Mouse (Mus musculus): Measurements from ENCODE around the gene Scnn1a.

Gene Scnn1a

DNA sequence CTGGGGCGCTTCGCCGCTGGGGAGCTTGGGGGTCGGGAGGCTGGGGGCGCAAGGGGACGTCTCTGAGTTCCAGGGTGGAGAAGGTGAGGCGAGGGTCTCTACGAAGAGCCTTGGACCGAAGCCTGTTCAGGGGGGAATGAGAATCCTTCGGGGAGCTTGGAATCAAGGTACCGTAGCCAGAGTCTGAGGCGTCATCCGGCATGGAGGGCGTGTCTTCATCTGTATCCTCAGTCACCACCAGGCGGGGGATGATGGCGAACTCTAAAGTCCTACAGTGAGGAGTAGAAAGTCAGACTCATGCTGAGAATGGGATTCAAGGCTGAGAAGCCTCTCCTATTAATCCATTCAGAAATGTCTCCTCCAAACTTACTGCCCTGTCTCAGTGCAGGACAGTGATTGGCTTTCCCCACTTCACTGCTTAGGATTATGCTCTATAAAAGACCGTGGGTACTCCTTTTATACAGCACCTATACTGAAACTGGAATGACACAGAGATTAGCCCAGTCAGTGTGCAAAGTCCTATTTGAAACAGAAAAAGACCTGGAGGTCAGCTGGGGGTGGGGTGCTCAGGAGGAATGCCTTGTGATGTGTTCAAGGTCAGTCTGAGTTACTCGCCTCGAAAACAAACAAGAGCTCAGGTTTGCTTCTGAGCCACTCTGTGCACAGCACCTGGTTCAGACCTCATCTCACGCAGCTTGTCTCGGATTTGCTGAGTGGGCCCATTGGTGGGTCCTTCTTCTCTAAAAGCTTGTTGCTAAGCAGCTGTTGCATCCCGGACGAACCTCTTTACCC lies 43.2 kb downstream of the Scnn1a start:
- peak; percentile 69 for DNase-seq

DNA sequence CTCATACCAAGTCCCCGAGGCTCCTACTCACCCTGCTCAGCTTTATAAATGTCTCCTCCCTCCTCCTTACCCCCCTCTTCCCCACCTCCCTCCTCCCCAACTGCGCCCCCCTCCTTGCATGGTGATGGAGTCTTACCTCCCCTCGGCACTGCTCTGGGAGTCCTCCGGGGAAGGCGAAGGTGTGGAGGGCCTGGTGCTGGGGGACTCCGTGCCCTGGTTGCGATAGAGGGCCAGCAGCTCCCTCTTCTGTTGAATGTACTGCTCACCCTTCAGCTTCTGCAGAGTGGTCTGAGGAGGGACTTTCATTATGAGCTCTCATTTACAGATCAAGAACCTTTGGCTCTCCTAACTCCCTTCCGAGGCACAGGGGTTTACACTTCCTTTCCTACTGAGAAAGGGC lies 44.0 kb downstream of the Scnn1a start:
- DNase-seq, result peak; percentile 62

DNA sequence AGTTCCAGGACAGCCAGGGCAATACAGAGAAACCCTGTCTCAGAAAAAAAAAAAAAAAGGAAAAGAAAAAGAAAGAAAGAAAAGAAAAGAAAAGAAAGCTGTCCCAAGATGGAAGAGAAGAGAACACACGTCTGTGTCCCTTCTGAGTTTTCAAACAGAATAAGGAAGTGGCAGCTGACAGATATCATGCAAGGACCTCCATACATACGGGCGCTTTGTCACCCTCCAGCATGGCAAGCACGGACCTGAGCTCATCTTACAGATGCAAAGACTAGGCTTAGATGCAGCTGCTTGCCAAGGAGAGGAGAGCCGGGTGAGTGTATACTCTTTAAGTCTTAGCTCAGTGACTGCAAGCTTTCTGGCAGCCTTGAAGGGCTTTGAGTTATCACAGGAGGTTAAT lies 45.1 kb downstream of the Scnn1a start:
- DNase-seq, result no peak

DNA sequence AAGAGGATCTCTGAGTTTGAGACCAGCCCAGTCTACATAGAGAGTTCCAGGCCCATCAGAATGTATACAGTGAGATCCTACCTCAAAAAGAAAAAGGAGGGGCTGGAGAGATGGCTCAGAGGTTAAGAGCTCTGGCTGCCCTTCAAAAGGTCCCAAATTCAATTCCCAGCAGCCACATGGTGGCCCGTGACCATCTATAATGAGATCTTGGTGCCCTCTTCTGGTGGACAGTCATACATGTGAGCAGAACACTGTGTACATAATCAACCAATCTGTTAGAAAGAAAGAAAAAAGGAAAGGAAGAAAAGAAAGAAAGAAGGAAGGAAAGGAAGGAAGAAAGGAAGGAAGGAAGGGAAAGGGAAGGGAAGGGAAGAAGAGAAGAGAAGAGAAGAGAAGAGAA lies 45.7 kb downstream of the Scnn1a start:
- no peak for DNase-seq

DNA sequence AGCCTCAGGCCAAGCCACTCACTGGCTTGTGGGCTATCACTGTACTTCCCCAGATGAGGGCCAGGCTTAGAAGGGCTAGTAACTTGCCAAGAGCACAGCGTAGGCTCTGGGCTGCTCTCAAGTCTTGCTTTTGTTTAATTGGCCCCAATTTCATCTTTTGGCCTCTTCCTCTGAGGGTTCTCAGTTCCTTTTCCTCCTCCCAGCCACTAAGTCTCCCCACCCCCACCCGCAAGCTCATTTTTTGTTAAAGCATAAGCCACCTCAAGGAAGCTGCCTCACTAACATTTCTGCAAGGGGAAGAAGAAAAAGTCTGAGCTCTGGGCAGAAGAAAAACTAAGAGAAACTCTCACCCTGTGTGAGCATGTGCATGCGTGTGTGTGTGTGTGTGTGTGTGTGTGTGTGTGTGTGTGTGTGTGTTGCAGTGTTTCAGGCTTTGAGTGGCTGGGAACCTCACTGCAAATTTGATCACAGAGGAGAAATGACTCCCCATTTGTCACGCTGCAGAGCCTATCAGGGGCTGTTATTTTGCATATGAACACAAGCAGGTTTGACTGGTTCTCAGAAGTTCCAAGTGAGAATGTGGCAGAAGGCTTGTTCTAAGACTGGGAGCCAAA lies 47.4 kb downstream of the Scnn1a start:
- DNase-seq, result peak; percentile 59

DNA sequence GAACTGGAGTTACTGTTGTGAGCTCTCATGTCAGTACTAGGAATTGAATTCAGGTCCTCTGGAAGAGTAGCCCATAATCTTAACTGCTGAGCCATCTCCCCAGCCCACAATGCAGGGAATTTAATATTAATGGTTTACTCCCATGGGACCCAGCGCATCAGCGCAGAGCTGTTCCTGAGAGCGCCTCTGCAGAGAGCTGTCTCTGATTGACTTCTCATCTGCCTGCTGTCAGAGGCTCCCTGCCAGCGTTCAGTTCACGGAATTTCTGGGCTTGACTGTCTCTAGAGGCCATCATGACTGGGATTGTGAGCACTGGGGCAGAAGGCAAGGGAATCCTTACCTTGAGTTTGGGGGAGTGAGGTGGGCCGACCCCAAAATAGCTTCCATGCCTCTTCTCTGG lies 56.6 kb downstream of the Scnn1a start:
- DNase-seq, result no peak

DNA sequence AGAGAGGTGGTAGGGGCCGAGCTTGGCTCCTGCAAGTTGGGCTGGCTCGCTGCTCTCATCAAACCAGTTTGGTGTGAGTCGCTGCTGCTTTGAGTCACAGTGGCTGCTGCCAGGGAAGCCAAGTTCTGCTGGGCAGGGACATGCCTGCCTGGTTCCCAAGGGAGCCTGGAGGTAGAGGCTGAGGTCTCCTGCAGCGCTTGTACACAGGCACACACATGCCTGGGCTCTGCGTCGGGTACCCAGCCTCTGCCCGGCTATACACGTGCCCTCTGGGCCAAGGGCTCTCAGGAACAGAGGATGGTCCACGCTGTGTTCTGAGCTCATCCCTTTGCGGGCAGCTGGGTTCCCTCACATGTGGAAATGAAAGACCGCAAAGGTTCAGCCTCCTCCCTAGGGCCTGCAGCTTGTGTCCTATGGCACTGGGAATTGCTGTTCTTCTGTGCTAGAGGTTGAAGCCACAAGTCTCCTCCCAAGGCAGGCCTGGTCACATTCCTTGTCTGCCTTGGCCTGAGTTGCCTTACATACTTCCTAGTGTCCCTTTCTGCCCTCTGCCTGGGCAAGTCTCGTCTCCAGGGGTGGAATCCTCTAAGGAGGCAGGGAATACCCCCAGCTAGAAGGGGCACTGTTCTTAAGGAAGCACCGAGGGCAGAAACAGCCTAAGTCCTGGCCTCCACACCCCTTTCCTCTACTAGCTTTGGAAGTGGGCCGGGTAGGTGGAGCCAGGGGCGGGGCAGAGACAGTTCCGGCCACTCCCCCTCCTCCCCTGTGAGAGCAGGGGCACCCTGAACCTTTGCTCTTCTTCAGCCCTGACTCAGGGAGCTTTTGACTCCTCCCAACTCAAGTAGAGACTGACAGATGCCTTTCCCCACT lies 57.4 kb downstream of the Scnn1a start:
- DNase-seq, result peak; percentile 92

DNA sequence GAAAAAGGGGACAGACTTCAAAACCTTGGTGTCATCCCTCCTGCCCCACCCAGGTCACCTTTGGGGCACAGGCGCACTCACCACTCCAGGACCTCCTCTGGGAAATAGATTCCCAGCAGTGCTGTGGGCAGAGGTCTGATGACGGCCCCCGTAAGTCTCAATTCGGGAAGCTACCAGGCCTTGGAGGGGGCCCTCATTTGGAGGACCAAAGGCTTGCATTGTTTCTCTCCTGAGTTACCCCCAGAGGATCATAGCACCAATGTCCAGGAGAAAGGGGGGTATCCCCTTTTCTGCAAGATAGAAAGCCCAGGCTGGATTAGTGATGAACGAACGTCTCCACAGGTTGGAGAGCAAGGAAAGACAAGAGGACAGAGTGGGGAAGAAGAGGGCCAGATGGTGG lies 58.2 kb downstream of the Scnn1a start:
- DNase-seq, result no peak

DNA sequence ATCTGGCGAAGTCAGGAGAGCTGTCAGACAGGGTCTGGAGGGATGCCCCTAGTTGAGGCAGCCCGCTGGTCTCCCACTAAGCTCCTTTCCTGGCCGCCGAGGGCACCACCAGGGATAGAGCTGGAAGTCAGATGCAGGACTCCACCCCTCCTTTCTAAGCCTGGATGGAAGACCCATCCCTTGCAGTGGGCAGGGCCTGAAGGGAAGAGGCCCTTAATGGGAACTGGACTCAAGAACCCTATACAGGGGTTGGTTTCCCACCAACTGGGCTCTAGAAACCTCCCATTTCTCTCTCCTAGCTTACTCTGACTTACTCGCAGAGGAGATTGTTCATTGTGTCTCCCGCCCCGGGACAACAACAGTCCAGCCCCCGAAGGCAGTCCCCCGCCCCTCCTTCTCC lies 59.3 kb downstream of the Scnn1a start:
- no peak for DNase-seq

DNA sequence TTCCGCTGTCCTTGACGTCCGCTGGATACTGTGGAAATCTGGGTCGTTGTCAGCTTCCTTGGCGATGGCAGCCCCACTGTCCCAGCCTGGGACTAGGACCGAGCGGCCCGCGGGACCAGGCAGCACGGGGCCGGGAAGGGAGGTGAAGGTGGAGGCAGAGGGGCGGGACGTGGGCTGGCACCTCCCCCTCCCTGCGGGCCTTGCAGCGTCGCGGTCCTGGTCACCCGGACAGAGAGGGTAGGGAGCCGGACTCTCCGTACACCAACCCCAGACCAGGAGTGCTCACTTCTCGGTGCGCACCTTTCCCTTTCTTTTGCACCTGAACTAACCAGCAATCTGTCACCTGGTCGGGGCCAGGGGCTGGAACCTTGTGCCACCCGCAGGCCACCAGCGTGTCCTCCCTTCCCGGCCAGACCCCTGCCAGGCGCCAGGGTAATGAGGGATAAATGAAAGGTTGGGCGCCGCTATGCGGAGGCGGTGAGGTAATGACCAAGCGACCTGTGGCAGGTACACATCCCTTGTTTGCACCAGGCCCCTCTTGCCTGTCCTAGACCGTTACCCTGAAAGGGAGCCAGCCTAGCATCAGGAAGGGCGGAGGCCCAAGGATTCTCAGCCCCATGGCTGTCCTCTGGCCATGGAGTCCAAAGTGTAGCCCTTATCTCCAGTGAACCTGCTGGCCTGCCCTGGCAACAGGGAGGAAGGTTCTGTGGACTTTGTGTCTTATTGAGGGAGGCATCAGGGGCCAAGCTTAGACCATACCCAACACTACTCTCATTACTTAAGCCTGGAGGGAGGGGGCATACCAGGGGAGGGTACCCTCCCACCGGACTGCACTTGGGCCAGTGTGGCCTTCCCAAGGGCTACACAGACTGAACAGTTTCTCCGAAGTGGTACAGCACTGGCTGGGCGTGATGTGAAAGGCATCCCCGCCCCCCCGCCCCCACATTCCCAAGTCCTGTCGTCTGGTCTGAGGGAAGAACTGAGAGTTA lies 60.2 kb downstream of the Scnn1a start, which contains the start of gene Plekhg6:
Gene Plekhg6 (minus strand): TSS at position 422 of the 989 bp plus-strand sequence.
- DNase-seq, result peak; percentile 76

DNA sequence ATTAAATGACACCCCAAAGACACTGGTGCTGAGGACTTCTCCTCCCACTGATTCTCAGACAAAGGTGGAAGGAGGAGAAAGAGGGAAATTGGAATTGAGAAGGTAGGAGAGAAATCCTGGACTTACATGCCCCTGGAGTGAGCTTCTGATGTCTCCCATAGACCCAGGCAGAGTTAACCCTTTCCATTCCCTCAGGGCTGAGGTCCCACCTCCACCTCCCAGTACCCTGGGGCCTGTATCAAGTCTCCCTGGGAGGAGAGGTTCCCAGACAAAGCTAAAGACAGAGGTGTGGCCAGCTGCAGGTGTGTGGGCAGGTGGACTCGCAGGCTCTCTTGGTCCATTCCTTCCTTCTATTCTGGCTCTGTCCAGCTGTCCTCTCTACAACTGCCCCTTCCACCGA lies 61.6 kb downstream of the Scnn1a start:
- DNase-seq, result no peak

DNA sequence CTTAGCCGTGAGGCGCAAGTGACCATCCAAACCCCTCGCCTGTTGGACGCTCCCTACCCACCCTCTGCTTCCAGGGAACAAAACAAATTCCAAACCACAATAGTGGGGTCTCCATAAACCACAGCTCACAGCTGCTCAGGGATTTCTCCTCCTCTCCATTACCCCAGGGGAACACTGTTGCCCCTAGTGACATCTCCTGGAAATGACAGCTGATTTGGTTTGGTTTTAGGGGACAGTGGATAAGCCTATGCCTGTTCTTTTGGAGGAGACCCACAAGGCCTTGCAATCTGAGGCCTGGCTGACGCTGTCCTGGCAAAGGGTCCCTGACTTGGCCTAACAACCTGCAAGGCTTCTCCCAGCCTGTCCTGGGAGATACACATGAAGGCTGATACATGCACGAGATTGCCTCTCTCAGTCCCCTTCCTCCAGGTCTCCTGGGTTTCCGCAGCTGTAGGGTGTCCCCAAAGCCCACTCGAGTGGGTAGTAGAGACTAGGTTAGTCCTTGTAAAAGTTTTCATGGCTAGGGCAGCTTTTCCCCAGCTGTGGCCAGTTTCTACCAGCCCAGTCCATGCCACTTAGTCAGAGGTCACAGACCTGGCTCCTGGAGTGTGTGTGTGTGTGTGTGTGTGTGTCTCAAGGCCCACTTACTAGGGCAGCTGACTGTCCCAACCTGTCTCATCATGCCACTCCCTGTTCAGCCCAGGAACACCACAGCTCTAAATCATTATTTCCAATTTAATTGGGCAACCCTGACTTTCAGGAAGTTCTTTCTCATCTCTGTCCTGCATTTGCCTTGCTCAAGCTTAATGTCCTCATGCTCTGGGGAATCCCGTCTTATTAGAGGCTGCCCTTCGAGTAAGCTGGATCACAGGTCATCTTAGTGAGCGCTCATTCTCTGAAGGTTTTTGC lies 64.9 kb downstream of the Scnn1a start:
- DNase-seq, result peak; percentile 37

DNA sequence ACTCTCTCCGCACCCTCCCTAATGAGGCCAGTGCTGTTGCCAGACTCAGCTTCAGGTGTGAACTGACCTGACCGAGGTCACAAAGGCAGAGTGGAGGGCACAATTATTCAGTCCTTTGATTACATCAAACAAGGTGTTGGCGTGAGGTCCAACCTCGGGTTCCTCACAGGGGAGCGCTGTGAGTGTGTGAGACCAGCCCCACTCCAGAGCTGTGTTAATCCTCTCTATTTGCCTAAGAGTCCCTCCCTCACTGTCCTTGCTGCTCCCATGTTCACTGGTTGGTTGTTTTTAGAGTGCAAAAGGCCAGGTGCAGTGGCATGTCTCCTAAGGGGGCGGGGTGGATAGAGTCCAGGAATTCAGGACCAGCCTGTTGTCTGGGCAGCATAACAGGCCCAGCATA lies 65.6 kb downstream of the Scnn1a start:
- peak; percentile 6 for DNase-seq

DNA sequence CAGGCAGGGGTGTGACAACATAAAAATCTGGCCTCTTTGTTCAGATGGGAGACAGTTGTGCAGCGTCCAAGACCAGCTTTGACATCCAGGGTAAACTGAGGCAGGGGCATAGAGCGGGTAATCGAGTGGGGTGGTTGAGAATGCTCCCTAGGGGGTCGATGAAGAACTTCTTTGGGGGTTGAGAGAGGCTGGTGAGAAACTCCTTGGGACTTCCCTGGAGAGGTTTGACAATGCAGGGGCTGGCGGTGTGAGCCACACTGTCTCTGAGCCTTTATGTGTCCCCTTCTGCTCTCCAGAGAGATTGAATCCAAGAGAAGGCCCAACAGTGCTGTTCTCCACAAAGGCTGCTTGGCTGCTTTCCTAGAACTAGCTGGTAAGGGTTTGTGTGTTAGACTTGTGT lies 69.4 kb downstream of the Scnn1a start:
- no peak for DNase-seq

Data from kidney, postnatal 14 days (tissue).